Mouse (Mus musculus) cortical plate, adult 2 months (tissue): Measurements from ENCODE around the gene Whamm.

Experiments used
- CTCF ChIP-seq: fragments of 200-500 bp; IDR thresholded peaks from 2 replicates; pipeline ENCODE4 v1.5.1; 2011; ENCODE audit warnings: mild to moderate bottlenecking, control low read depth, low read length; ENCODE audit not compliant: insufficient read depth; ENCODE audit errors: extremely low read depth
- POLR2A ChIP-seq: fragments of 200-500 bp; IDR thresholded peaks from 2 replicates; pipeline ENCODE4 v1.6.1; 2011; ENCODE audit warnings: mild to moderate bottlenecking, low read length, control low read depth; ENCODE audit not compliant: insufficient read depth; ENCODE audit errors: extremely low read depth

- TF ChIP-seq CTCF (no peak), POLR2A (no peak)
Measured at GRCm38 (mm10) chr7:81641101-81641500, 70.0 kb downstream of the Whamm start.
